Mouse (Mus musculus): ENCODE measurements at regions not wholly inside any gene's neighbourhood (a gene's known extent, or its start where the extent isn't known, plus 50 kb on each side); places are given as distances from the start of the nearest gene placed in this dataset.
A peak's percentile ranks its signal among the peaks of the same experiment; 100 is the strongest.

DNA sequence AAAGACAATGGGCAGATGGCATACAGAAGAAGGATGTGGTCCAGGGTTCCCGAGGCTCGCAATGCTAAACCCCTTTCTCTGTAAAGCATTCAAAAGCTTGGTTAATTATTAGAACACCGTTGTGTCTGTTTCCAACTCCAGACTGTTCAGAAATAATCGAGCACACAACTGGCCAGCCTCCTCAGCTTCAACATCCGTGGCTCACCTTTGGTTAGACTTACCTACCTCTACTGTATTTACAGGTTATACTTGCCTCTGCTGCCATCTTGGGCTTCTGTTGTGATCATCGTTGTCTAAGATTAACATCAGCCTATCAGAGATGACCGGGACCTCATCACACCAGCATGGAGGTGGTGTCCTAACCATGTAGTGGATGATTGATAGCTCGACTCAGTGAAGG lies 209.3 kb downstream of the Gadd45g start:
- DNase-seq: no peak

DNA sequence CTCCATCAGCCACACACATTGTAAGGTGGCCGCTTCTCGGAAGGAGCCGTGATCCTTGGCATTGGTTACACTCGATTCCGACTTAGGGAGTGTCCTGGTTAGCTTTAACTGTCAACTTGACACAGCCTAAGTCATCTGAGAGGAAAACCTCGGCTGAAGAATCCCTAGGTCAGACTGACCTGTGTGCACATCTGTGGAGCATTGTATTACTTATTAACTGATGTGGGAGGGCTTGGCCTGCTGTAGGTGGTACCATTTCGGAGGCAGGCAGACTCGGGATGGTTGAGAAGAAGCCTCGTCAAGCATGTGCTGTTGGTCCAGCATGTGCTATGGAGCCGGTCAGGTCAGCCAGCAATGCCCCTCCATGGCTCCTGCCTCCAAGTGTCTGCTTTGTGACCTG lies 211.0 kb downstream of the Gadd45g start:
- no peak for DNase-seq

DNA sequence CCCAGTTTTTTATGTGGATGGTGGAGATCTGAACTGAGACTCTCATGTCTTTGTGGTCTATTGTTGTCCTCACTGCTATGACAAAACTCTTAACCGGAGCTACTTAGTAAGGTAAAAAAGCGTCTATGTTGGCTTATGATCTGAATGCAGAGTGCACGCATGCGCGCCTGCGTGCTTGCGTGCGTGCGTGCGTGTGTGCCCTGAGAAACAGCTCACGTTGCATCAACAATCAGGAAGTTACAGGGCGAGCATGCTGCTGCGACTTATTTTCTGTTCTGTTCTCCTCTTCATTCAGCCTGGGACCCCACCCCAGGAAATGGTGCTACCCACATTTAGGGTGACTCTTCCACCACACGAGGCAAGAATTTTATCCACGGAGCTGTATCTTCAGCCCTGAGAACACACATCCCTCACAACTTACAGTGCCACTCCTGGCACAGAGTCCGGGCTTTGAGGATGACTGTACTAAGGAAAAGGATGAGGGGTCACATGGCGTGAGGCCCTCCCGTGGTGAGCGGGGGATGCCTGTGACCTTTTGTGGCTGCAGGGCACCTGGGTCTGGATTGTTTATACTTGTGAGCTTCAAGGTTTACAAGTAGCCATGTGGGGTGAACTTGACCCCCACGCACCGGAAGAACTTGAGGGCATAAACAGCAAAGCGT lies 213.4 kb downstream of the Gadd45g start:
- no peak for DNase-seq

DNA sequence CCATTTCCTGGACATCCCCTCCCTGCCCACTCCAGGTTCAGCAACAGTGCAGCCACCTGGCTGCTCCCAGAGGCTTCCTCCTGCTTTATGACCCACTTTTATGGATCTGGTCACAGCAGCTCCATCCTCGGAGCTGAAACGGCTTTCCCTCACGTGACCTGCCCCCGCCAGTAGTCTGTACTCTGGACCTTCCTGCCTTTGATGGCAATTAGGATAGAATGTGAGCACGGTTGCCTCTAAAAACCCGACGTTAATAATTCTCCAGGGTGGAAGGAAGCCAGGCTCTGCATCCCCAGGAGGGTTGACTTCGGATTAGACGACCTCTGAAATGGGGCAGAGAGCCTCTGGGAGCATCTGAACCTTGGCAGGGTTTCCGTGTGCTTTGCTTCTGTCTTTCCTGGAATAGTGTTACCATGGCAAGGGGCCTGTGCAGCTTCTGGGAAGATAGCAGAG lies 214.0 kb downstream of the Gadd45g start:
- DNase-seq: no peak

DNA sequence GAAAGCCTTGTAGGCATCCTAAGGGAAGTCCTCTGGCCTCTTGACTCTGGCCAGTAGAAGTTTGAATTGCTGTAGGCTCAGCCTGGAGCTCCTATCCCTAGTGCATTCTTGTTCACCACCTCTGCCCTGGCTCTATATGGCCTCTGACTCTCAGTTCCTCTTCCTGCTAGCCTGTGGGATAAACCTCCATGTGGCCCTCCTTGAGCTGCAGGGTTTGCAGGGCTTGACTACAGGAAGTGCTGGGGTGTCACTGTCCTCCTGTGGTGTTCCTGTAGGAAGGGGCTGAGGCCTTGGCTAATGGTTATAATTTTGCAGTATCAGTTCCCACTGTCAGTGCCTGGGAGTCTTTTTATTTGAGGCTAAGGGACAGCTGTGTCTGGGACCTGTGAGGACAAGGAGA lies 215.0 kb downstream of the Gadd45g start:
- DNase-seq: no peak

DNA sequence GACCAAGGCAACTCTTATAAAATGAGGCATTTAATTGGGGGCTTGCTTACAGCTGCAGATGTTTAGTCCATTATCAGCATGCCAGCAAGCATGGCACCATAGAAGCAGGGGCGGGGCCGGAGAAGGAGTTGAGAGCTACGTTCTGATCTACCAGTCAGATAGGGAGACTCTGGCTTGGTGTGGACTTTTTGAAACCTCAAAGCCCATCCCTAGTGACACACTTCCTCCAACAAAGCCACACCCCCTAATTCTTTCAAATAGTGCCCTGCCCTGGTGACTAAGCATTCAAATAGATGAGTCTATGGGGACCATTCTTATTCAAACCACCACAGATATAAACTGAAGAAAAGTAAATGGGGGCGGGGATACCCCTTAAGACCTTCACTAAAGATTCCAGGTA lies 215.4 kb downstream of the Gadd45g start:
- DNase-seq: no peak

DNA sequence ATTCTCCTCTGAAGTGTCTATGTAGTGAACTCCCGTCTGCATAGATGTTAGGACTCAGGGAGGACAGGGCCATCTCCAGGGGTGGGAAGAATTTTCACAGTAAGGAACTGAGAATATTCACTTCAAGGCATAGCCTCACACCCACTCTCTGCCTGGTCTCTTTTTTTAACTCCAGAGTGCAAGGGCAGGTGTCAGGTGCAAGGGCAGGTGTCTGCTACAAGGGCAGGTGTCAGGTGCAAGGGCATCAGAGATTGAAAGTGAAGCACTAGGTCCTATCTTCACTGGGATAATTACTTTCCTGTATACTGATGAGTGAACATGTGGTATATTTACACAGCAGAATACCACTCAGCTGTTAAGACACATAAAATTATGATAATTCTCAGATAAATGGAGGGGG lies 216.1 kb downstream of the Gadd45g start:
- DNase-seq: no peak

DNA sequence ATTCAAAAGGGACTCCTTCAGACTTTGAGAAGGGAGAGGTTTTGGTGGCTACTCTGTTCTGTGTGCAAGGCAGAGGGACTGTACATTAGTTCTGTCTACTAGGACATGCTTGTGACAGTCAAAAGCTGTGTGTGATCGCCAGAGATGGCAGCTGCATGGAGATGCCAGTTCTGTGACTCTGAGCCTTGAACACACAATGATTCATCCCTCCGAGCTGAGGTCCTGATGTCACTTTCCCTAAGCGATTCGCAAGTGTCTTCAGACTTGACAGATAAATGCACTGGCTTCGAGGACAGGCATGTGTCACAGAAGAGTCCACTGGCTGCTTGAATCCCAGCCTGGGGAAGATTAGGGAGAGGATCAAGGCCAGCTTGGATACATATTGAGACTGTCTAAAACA lies 218.8 kb downstream of the Gadd45g start:
- DNase-seq: peak; percentile 60

DNA sequence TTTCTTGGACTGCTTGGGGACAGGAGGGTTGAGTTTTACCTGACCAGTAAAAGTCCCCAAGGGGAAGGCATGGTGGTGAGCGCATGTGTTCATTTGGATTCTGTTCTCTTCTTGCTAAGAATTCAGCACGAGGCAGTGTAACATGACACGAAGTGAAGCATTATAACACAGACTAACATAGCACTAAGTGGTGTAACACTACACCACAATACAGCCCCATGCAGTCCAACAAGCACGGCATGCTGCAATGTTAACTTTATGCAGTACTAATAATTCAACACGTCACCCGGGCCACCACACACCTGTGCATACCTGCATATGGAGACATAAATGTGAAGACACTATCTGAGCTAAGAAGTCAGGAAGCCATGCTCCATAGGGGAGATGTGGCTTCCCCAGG lies 219.2 kb downstream of the Gadd45g start:
- DNase-seq: no peak

DNA sequence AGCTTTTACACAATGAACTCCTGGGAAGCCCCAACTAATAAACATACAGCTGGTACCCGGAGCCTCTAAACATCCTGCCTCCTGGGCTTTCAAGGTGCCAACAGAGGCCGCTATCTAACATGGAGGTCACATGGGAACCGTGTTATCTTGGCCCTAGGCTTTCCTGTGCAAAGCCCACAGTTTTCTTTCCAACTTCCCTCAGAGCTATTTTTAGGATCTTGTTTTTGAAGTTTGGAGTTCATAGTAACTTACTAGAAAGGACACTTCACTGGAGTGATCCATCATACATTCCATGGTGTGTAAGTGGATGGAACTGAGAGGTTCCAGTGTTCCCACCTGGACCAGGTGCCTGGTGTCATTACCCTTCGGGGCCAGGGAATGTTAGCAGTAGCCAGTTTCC lies 220.6 kb downstream of the Gadd45g start:
- no peak for DNase-seq

DNA sequence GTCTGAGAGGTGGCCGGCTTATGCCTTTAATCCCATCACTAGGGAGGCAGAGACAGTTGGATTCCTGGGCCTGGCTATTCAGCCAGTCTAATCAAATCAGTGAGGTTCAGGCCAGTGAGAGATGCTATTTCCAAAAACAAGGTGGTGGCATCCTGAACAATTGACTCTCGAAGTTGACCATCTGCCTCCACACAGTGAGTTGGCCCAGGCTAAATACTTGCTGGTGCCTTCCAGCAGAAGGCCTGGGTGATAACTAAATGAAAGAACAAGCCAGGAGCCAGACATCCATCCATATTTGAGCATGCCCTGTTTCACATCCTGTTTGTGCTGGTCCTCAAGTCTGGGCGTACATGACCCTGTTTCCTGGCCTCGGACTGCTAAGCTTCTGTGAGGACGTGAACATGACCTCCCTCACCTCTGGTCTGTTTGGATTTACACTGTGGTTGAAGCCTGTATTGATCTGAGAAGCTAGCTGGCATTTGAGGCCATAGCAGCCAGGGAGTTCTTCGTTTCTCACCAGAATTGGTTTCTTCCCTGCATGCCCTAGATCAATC lies 222.5 kb downstream of the Gadd45g start:
- DNase-seq: no peak

DNA sequence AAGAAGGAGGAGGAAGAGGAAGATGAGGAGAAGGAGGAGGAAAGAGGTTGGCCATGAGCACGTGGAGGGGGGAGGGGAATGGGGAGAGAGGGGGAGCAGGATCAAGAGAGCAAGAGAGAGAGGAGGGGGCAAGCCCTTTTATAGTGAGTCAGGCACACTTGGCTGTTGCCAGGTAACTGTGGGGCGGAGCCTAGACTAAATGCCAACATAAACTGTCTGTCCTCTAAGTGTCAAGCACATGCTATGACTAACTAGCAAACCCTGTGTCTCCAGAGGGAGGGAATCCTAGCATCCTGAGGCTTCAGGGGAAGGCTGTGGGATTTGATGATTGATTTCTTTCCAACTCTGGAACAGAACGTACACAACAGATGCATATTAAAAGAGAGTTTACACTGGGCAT lies 223.2 kb downstream of the Gadd45g start:
- DNase-seq: no peak

DNA sequence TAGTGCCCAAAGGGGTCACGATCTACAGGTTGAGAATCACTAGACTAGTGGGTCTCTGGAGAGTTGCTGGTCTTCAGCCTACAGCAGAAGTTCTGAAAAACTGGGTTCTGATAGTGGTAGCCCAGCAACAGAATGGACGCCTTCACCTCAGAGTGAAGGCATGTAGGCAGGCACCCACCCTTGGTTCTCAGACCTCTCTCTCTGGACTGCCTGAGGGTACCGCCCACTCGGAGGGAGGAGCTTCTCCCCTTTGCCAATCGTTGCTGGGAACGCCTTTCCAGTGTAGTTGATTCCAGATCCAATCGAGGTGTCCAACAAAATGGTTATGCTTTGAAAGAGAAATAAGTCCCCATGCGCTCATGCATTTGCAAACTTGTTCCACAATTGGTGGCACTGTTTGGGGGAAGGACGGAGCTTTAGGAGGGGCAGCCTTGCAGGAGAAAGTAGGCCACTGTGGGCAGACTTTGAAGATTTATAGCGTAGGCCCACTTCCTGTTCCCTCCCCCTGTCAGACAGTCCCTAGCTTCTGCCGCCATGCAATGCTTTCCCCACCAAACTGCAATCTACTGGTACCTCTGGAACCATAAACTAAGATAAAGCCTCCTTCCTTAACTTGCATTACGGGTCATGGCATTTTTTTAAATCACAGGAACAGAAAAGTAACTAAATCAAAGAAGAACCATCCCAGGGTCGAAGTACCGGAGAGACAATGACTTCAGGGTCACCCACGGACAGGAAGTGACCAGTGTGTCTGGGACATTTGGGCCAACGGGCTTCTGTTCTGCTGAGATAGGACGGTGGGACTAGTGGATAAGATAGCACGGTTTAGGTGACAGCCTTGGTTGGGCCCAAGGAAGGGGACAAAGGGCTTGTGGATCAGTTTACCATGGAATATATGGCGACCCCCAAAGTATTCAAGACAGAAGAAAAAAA lies 224.5 kb downstream of the Gadd45g start:
- no peak for DNase-seq

DNA sequence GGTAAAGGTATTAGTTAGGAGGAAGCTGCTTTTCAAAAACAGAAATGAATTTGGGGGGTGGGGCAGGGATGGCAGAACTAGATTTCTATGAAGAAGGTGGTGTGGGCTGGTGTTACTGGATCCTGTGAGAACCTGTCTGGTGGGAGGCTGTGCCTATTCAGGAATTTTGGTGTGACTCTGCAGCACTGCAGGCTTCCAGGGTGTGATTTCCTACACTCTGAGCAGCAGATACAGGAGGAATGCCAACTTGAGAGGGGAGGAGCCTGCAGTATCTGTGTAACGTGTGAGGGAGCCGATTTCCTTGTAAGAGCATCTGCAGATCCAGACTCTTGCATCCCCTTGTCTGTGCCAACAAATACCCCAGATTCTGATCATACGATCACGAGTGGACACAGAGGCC lies 231.1 kb downstream of the Gadd45g start:
- DNase-seq: no peak

DNA sequence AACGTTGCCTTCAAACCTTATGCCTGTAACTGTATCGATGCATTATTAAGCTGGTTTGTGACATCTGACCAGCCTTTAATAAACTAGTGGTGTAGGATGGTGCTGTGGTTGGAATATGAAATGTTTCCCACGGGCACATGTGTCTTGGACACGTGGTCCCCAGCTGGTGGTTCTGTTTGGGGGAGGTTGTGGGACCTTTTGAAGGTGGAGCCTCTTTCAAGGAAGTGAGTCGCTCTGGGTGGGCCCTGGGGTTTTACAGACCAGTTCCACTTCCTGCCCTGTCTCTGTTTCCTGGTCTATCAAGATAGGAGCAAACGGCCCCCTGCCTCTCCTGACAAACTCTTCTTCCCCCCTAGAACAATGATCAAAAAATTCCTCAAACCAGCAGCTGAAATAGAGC lies 232.1 kb downstream of the Gadd45g start:
- DNase-seq: no peak

DNA sequence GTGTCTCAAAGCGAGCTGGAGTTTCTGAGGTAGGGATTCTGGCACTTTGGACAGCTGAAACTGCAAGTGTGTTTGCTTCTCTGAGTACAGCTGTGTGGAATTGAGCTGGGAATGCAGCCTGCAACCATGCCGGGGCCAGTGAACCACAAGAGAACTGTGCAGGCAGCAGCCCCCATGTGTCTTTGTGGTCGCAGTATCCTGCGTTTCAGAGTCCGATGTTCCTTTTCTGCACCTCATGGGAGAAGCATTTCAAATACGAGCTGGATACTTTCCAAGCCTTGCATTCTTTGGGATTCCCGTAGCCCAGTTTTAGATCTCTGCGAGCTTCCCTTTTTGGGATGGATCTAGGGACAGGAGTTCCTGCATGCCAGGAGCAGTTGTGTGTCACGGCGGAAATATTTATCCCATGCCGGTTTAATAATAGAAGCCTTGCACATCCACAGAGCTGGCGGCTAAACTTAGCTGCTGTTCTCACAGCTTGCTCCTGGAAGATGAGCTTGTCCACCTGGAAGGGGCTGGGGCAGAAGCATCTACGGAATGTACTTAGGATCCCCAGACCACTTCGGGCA lies 233.3 kb downstream of the Gadd45g start:
- DNase-seq: no peak

DNA sequence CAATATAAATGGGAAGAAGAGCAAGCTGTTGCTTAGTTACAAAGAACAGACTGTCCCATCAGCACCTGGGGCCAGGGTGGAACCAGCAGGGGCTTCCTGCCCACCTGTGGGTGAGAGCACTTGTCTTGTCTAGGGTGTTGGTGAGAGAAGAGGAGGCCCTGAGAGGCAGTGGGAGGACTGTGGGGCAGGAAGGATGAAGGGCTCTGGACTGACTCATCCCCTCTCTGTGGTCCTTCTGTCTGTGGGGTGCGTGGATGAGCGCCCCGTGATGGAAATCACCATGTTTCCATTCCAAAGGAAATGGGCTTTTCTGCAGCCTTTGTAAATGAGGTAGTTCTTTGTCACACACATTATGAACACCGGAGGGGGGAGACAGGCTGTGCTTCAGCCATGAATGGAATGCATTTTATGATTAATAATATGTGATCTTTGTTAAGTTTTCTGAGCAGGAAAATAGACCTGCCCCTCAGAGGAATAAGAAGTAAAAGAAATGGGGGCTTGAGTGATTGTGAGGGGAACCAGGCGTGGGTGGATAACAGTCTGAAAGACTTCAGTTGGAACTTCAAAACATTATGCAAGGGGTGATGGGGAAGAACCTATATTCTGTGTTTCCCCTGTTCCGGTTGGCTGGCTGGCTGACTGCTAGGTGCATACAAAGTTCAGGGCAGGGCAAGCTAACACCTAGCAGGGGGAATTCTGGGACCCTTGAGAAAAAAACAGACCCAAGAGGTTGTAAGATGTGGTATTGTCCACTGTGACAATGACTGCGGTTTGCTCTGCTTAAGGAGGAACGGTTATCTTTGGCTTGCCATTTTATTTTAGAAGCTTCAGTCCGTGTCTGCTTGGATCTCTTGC lies 237.3 kb downstream of the Gadd45g start:
- no peak for DNase-seq

DNA sequence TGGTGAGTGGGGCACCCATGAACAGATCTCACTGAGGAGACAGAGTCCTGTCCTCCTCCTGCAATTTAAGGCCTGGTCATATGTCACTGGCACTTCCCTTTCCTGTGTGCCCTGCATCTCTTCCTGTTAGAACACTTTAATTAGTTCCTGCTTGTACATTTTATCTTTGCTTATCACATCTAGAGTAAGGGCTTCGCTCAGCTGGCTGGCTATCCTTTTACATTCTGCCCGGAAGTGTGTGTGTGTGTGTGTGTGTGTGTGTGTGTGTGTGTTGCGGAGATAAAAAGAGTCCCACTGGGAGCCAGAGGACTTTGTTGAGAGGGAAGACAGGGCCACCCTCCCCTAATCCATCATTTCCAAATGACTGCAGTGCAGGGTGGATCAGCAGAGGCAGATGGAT lies 238.6 kb downstream of the Gadd45g start:
- no peak for DNase-seq

DNA sequence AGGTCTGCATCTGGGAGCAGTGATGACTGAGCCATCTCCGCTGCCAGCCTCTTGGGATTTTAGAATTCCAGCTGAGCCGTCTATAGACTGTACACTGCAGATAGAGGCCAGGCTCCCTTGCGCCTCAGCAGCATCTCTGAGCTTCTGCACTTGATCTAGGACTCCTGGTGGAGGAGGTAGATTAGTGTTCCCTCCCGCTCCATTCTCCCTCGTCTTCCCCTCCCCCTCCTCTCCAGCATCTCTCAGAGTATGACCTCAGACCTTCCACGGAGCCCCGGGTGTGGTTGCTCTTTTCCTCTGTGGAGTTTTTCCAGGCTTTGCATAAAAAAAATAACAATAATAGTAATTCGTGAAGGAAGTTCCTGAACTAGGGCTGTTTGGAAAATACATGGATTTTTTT lies 241.8 kb downstream of the Gadd45g start:
- DNase-seq: no peak

DNA sequence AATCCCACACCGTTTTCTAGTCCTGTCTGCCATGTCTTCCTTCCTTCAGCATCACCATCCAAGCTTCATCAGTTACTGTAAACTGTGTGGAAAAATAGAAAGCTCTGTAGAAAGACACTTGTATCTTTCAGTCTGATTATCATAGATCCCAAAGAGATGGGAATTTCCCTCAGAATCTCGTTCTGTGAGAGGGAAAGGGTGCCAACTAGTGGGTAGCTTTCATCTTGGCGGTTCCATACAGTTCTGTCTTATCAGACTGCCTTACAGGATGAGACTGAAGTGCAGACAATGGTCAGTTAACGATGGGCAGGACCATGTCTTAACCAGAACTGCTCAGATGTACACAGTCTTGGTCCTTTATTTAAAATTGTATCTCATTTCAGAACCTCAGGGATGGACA lies 243.9 kb downstream of the Gadd45g start:
- DNase-seq: no peak

DNA sequence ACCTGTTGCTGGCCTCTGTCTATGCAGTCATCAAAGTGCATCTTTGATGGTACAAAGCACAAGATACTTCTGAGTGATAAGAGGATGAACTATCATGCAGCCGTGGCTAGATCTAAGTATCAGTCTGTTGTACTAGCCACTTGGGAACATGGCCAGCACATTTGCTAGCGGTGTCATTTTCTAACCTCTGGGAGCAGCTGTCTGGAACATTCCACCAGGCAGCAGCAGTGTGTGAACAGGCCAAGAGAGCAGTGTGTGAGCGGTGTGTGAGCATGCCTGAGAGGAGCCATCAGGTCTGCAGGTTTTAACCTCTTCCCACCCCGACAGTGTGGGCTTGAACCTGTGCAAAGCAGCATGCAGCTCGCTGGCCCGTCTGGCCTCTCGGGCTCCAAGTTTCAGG lies 248.3 kb downstream of the Gadd45g start:
- DNase-seq: no peak

DNA sequence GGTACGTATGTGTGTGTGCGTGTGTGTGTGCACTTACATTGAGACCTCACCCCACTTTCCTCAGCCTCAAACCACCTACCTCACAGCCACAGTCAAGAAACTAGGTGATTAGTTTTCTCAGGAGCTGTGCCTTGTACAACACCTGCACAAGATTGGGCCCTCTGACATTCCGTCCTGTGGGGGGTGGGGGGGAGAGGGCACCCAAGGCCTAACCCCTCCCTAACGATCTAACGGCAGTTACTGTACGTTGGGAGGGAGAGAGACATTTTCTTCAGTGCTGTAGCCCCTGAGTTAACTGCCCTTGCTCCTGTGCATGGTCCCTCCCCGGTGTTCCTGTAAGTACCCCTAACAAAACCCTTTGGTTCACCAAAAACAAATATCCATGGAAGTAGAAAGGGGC lies 250.0 kb downstream of the Gadd45g start:
- no peak for DNase-seq

Measured in adrenal gland, adult 8-10 months (tissue).